Mouse (Mus musculus): ENCODE results near the gene Spaca4.

Gene Spaca4

GRCm38 (mm10) chr7:45693921-45694591 lies 31.6 kb downstream of the Spaca4 start, which contains the start of gene Sec1:
Sec1 (minus strand) TSS chr7:45694402.
- DNase-seq, result no peak

- no peak for DNase-seq
Observed at GRCm38 (mm10) chr7:45692364-45692763, 33.2 kb downstream of the Spaca4 start.

- DNase-seq, result no peak
Observed at GRCm38 (mm10) chr7:45689800-45690199, 35.8 kb downstream of the Spaca4 start.

GRCm38 (mm10) chr7:45689099-45689498 lies 36.5 kb downstream of the Spaca4 start:
- no peak for DNase-seq

GRCm38 (mm10) chr7:45686841-45687240 lies 38.8 kb downstream of the Spaca4 start:
- DNase-seq, result no peak

GRCm38 (mm10) chr7:45685811-45686210 lies 39.8 kb downstream of the Spaca4 start:
- no peak for DNase-seq

- DNase-seq, result no peak
Observed at GRCm38 (mm10) chr7:45683396-45684050, 42.1 kb downstream of the Spaca4 start, which contains the start of gene Ntn5. Ntn5 (plus strand) TSS chr7:45684022.

- peak; percentile 88 for DNase-seq
Observed at GRCm38 (mm10) chr7:45682144-45683126, 43.2 kb downstream of the Spaca4 start.

GRCm38 (mm10) chr7:45681046-45681736 lies 44.4 kb downstream of the Spaca4 start:
- DNase-seq, result no peak

GRCm38 (mm10) chr7:45679966-45680621 lies 45.5 kb downstream of the Spaca4 start:
- no peak for DNase-seq

- DNase-seq, result no peak
Observed at GRCm38 (mm10) chr7:45678513-45678912, 47.1 kb downstream of the Spaca4 start.

GRCm38 (mm10) chr7:45677627-45678295 lies 47.9 kb downstream of the Spaca4 start:
- no peak for DNase-seq
